Comparison of ENCODE assay signal across 18 mouse cellular contexts in genomic region chr2:160856359-160857102, GRCm38 (mm10). TPM values are rescaled to one million over a fixed set of nuclear protein-coding genes. Genes with fewer than 3 reads are reported as not detected.
DNase-seq lines count a peak whose midpoint lies in the region; ATAC-seq and TF ChIP-seq lines count a peak whose summit lies in the region.
"Had no signal": no experiment of that assay in that cellular context is flagged by ENCODE, and none has a peak within 500 bp of the region (broad histone marks: within the 10 kb centered on the region; RNA-seq: fewer than 3 reads in every experiment).

No protein-coding gene starts in this region.

- 0 out of 2 replicates have a peak, but pooled peaks cover 4% of the 10 kb centered on the region for H3K4me1 ChIP-seq in intestine, postnatal 0 days (replicated peaks; ENCODE audit: control insufficient read depth, insufficient read depth, low read length)
- no peaks in the 10 kb centered on the region for H3K4me1 ChIP-seq in intestine, embryonic 15.5 days (replicated peaks)
- H3K4me1 ChIP-seq in lung, postnatal 0 days (ENCODE audit: insufficient read depth, low read depth, low read length), result no peaks in the 10 kb centered on the region
- H3K4me1 ChIP-seq in ES-E14 (ENCODE audit: control insufficient read depth in 2 of 2, insufficient read depth in 2 of 2, low read length in 2 of 2, poor library complexity in 1 of 2), result no peaks in the 10 kb centered on the region
- H3K4me1 ChIP-seq: heart, embryonic 10.5 days; neural tube, embryonic 12.5 days had no signal

- WGBS in intestine, postnatal 0 days, result 81% methylated on average over 5 of the region's 5 CpGs
- WGBS in intestine, embryonic 15.5 days, result 80% methylated on average over 5 of the region's 5 CpGs
- WGBS in lung, postnatal 0 days, result 79% methylated on average over 5 of the region's 5 CpGs

- no peaks in the 10 kb centered on the region for H3K36me3 ChIP-seq in intestine, postnatal 0 days (ENCODE audit: control insufficient read depth, insufficient read depth)
- no peaks in the 10 kb centered on the region for H3K36me3 ChIP-seq in intestine, embryonic 15.5 days
- no peaks in the 10 kb centered on the region for H3K36me3 ChIP-seq in lung, postnatal 0 days (ENCODE audit: insufficient read depth, low read length)
- H3K36me3 ChIP-seq in ES-E14 (ENCODE audit: control insufficient read depth, insufficient read depth, low read length, poor library complexity, severe bottlenecking), result no peaks in the 10 kb centered on the region
- no peaks in the 10 kb centered on the region for H3K36me3 ChIP-seq in splenic B cell, adult 2 months (ENCODE audit: control insufficient read depth, insufficient read depth, low read length, poor library complexity, severe bottlenecking)
- H3K36me3 ChIP-seq: embryonic facial prominence, embryonic 13.5 days; heart, embryonic 10.5 days; hindbrain, embryonic 15.5 days; neural tube, embryonic 12.5 days had no signal

- no peak overlapping the region for H3K27ac ChIP-seq in intestine, postnatal 0 days (ENCODE audit: low read depth, low read length)
- no peak overlapping the region for H3K27ac ChIP-seq in intestine, embryonic 15.5 days
- no peak overlapping the region for H3K27ac ChIP-seq in lung, postnatal 0 days (ENCODE audit: low read length)
- H3K27ac ChIP-seq in ES-E14 (ENCODE audit: insufficient read depth, low read depth, low read length, poor library complexity, severe bottlenecking), result no peak overlapping the region
- H3K27ac ChIP-seq: embryonic facial prominence, embryonic 13.5 days; heart, embryonic 10.5 days; hindbrain, embryonic 15.5 days; neural tube, embryonic 12.5 days had no signal

- no peak overlapping the region for H3K9ac ChIP-seq in intestine, postnatal 0 days (ENCODE audit: low read depth, low read length)
- H3K9ac ChIP-seq in intestine, embryonic 15.5 days, result no peak overlapping the region
- H3K9ac ChIP-seq in lung, postnatal 0 days (replicated peaks; ENCODE audit: low read depth), result no peak overlapping the region
- H3K9ac ChIP-seq in ES-E14 (ENCODE audit: insufficient read depth, low read depth, low read length, poor library complexity, severe bottlenecking), result no peak overlapping the region
- H3K9ac ChIP-seq: embryonic facial prominence, embryonic 13.5 days; hindbrain, embryonic 15.5 days; neural tube, embryonic 12.5 days had no signal

- H3K4me2 ChIP-seq in intestine, postnatal 0 days (replicated peaks; ENCODE audit: low read depth), result no peak overlapping the region
- H3K4me2 ChIP-seq in intestine, embryonic 15.5 days (replicated peaks), result no peak overlapping the region
- H3K4me2 ChIP-seq in lung, postnatal 0 days (replicated peaks; ENCODE audit: low read depth, low read length), result no peak overlapping the region
- H3K4me2 ChIP-seq: embryonic facial prominence, embryonic 13.5 days; hindbrain, embryonic 15.5 days; neural tube, embryonic 12.5 days had no signal

- no peak overlapping the region for H3K4me3 ChIP-seq in intestine, postnatal 0 days (ENCODE audit: low read depth, low read length)
- H3K4me3 ChIP-seq in intestine, embryonic 15.5 days (replicated peaks), result no peak overlapping the region
- no peak overlapping the region for H3K4me3 ChIP-seq in lung, postnatal 0 days (ENCODE audit: low read depth, low read length)
- no peak overlapping the region for H3K4me3 ChIP-seq in ES-E14 (ENCODE audit: insufficient read depth in 1 of 2, low read depth in 1 of 2, low read length in 2 of 2, poor library complexity in 1 of 2, severe bottlenecking in 1 of 2)
- H3K4me3 ChIP-seq: embryonic facial prominence, embryonic 13.5 days; heart, embryonic 10.5 days; hindbrain, embryonic 15.5 days; neural tube, embryonic 12.5 days had no signal

- H3K27me3 ChIP-seq in intestine, postnatal 0 days (replicated peaks; ENCODE audit: control insufficient read depth, insufficient read depth, low read length), result no peaks in the 10 kb centered on the region
- H3K27me3 ChIP-seq in intestine, embryonic 15.5 days (replicated peaks), result no peaks in the 10 kb centered on the region
- no peaks in the 10 kb centered on the region for H3K27me3 ChIP-seq in lung, postnatal 0 days (replicated peaks; ENCODE audit: insufficient read depth, low read length)
- H3K27me3 ChIP-seq in splenic B cell, adult 2 months (ENCODE audit: control insufficient read depth, insufficient read depth, low read length, poor library complexity, severe bottlenecking), result no peaks in the 10 kb centered on the region
- H3K27me3 ChIP-seq: embryonic facial prominence, embryonic 13.5 days; hindbrain, embryonic 15.5 days; neural tube, embryonic 12.5 days had no signal

- no peaks in the 10 kb centered on the region for H3K9me3 ChIP-seq in intestine, postnatal 0 days (ENCODE audit: control insufficient read depth)
- H3K9me3 ChIP-seq in intestine, embryonic 15.5 days, result no peaks in the 10 kb centered on the region
- H3K9me3 ChIP-seq in lung, postnatal 0 days (ENCODE audit: low read length), result no peaks in the 10 kb centered on the region
- H3K9me3 ChIP-seq in ES-E14 (ENCODE audit: control insufficient read depth, insufficient read depth, low read depth, low read length), result no peaks in the 10 kb centered on the region
- H3K9me3 ChIP-seq: embryonic facial prominence, embryonic 13.5 days; heart, embryonic 10.5 days; hindbrain, embryonic 15.5 days; neural tube, embryonic 12.5 days had no signal

- no peak for DNase-seq in lung, postnatal 0 days (ENCODE audit: low spot score)
- DNase-seq in lung, postnatal 36 days, result no peak
- DNase-seq in ES-E14 (ENCODE audit: low read depth, low spot score), result peak; percentile 22
- peak; percentile 11 for DNase-seq in splenic B cell, adult 2 months (ENCODE audit: low read depth, low spot score)
- DNase-seq in B cell, adult 2 months, result no peak
- DNase-seq: cerebellum, adult 9-10 months; gastrocnemius, postnatal 25 days; heart, postnatal 14 days; kidney, adult 18-20 months; kidney, postnatal 25 days; right cerebral cortex, postnatal 14 days had no signal

- peak; percentile 25; the same call in 1 of the 2 replicates for TF ChIP-seq CTCF in intestine, postnatal 0 days (IDR thresholded peaks at IDR 0.05; ENCODE audit: low read depth)
- TF ChIP-seq CTCF in lung, postnatal 0 days (IDR thresholded peaks at IDR 0.05), result peak; percentile 28

- ATAC-seq in intestine, postnatal 0 days, result no peak
- no peak for ATAC-seq in intestine, embryonic 15.5 days
- no peak for ATAC-seq in lung, postnatal 0 days

- in situ Hi-C loops in ES-E14 (cut with MboI; ENCODE audit: low sequenced_read_pairs in 2 of 2, unreplicated experiment in 2 of 2), result no loop called here

- TF ChIP-seq EP300 in lung, postnatal 0 days (IDR thresholded peaks at IDR 0.05), result no peak

TF ChIP-seq in ES-E14, 5 proteins besides CTCF, POLR2A, EP300 and RAD21:
- TF ChIP-seq HCFC1 (IDR thresholded peaks at IDR 0.05; ENCODE audit: borderline replicate concordance, insufficient read depth, low read length) (no peak), CHD2 (IDR thresholded peaks at IDR 0.05; ENCODE audit: low read depth, low read length) (no peak), ZNF384 (IDR thresholded peaks at IDR 0.05; ENCODE audit: low read depth, low read length) (no peak), MAFK (IDR thresholded peaks at IDR 0.05; ENCODE audit: insufficient read depth, low read depth, low read length) (no peak), ZC3H11A (IDR thresholded peaks at IDR 0.05; ENCODE audit: borderline replicate concordance, low read depth, low read length) (no peak)

RNA-seq across cellular contexts. Expression of gene Zhx3, which starts 16.3 kb away (rescaled TPM):
- 3.5 and 4.4 TPM in 2 replicates for polyA plus RNA-seq in intestine, postnatal 0 days (2015; fragmentation: Nextera tagmentation; extraction: Ambion mirVana)
- polyA plus RNA-seq in intestine, embryonic 15.5 days (2015; fragmentation: Nextera tagmentation; extraction: Ambion mirVana), result 7.8 and 8.0 TPM in 2 replicates
- polyA plus RNA-seq in lung, postnatal 0 days (2015; fragmentation: Nextera tagmentation; extraction: Ambion mirVana), result 7.2 and 10.9 TPM in 2 replicates
- 1.1 and 1.3 TPM in 2 replicates for total RNA-seq in ES-E14 (2012; rRNA removed)

RNA-seq across cellular contexts. Expression of gene Lpin3, which starts 23.9 kb away (rescaled TPM):
- 16.5 and 19.4 TPM in 2 replicates for polyA plus RNA-seq in intestine, postnatal 0 days (2015; fragmentation: Nextera tagmentation; extraction: Ambion mirVana)
- 7.6 and 9.7 TPM in 2 replicates for polyA plus RNA-seq in intestine, embryonic 15.5 days (2015; fragmentation: Nextera tagmentation; extraction: Ambion mirVana)
- 3.2 and 4.5 TPM in 2 replicates for polyA plus RNA-seq in lung, postnatal 0 days (2015; fragmentation: Nextera tagmentation; extraction: Ambion mirVana)
- total RNA-seq in ES-E14 (2012; rRNA removed), result 7.2 and 9.4 TPM in 2 replicates
- total RNA-seq: megakaryocyte-erythroid progenitor cell, adult 5-6 weeks had no signal

RNA-seq across cellular contexts. Expression of gene Emilin3, which starts 55.6 kb away (rescaled TPM):
- 7.6 and 8.6 TPM in 2 replicates for polyA plus RNA-seq in intestine, postnatal 0 days (2015; fragmentation: Nextera tagmentation; extraction: Ambion mirVana)
- polyA plus RNA-seq in intestine, embryonic 15.5 days (2015; fragmentation: Nextera tagmentation; extraction: Ambion mirVana), result 29.5 and 33.0 TPM in 2 replicates
- 0.36 and 0.52 TPM in 2 replicates for polyA plus RNA-seq in lung, postnatal 0 days (2015; fragmentation: Nextera tagmentation; extraction: Ambion mirVana)
- 2.8 and 5.0 TPM in 2 replicates for total RNA-seq in ES-E14 (2012; rRNA removed)
- total RNA-seq: megakaryocyte-erythroid progenitor cell, adult 5-6 weeks had no signal

Comparison
In these comparisons a context has a peak if more than half of its experiments do, and no peak if none do; other contexts are left out.
1. DNase-seq: peak in ES-E14 (single experiment) and splenic B cell, adult 2 months (single experiment); none in lung, postnatal 0 days (single experiment), lung, postnatal 36 days (single experiment) and B cell, adult 2 months (0 of 2).